Mouse (Mus musculus) megakaryocyte, embryonic 14.5 days (primary cell): Measurements from ENCODE around the gene Rgmb. TPM values are rescaled to one million over a fixed set of nuclear protein-coding genes. Genes with fewer than 3 reads are reported as not detected.

Source experiments
- H3K27me3 ChIP-seq: replicated peaks from 2 replicates; pipeline ENCODE3; 2012; ENCODE audit warnings: inconsistent platforms
- H3K36me3 ChIP-seq: replicated peaks from 2 replicates; pipeline ENCODE3; 2012; ENCODE audit warnings: low read length, inconsistent platforms, mixed read lengths
- H3K4me1 ChIP-seq: 2 replicates; pipeline ENCODE4 v1.6.1; 2012; ENCODE audit warnings: inconsistent platforms
- H3K4me3 ChIP-seq: replicated peaks from 2 replicates; pipeline ENCODE3; 2012; ENCODE audit warnings: moderate library complexity, mild to moderate bottlenecking, inconsistent platforms
- H3K9me3 ChIP-seq: 2 replicates; pipeline ENCODE4 v1.6.1; 2012; ENCODE audit warnings: inconsistent platforms
- FLI1 ChIP-seq: IDR thresholded peaks from 2 replicates; pipeline ENCODE4 v1.6.1; 2012; ENCODE audit warnings: low read length, inconsistent platforms, mixed read lengths
- GATA1 ChIP-seq: IDR thresholded peaks from 3 replicates; pipeline ENCODE4 v1.6.1; 2012; ENCODE audit warnings: mixed read lengths, low read length, inconsistent platforms, borderline replicate concordance
- polyA plus RNA-seq: library from polyadenylated mRNA; stranded (reverse); fragments of >175 nt; gene quantifications from 2 replicates; pipeline ENCODE4 v1.2.3, GENCODE M21; 2012; ENCODE audit warnings: low replicate concordance; ENCODE audit not compliant: insufficient read depth

The Rgmb gene
- polyA plus RNA-seq, 1 experiment: 0.28 TPM

GRCm38 (mm10) chr17:15813658-15814212 is 17.1 kb downstream of the Rgmb start:
- Histone ChIP-seq H3K27me3 (peaks cover 3% of the 10 kb centered on the region), H3K36me3 (no peaks in the 10 kb centered on the region), H3K9me3 (no peaks in the 10 kb centered on the region), H3K4me1 (no peaks in the 10 kb centered on the region), H3K4me3 (no peak overlapping the region)
- no peak for TF ChIP-seq GATA1
- TF ChIP-seq FLI1: no peak

GRCm38 (mm10) chr17:15812136-15812778 is 18.6 kb downstream of the Rgmb start:
- Histone ChIP-seq H3K4me3 (no peak overlapping the region), H3K36me3 (no peaks in the 10 kb centered on the region), H3K4me1 (no peaks in the 10 kb centered on the region)

GRCm38 (mm10) chr17:15809949-15810348 is 20.9 kb downstream of the Rgmb start:
- Histone ChIP-seq H3K4me1 (no peaks in the 10 kb centered on the region), H3K27me3 (peaks cover 11% of the 10 kb centered on the region), H3K9me3 (no peaks in the 10 kb centered on the region), H3K36me3 (no peaks in the 10 kb centered on the region), H3K4me3 (no peak overlapping the region)
- TF ChIP-seq GATA1 (no peak), FLI1 (no peak)

More at GRCm38 (mm10) chr17:15812136-15812778, 18.6 kb downstream of the Rgmb start:
- H3K9me3 ChIP-seq: no peaks in the 10 kb centered on the region
- TF ChIP-seq FLI1 (no peak), GATA1 (no peak)
- peaks cover 6% of the 10 kb centered on the region for H3K27me3 ChIP-seq

- Histone ChIP-seq H3K36me3 (no peaks in the 10 kb centered on the region), H3K4me1 (no peaks in the 10 kb centered on the region), H3K27me3 (peaks cover 11% of the 10 kb centered on the region), H3K4me3 (no peak overlapping the region), H3K9me3 (no peaks in the 10 kb centered on the region)
- no peak for TF ChIP-seq GATA1
- TF ChIP-seq FLI1: no peak
Measured at GRCm38 (mm10) chr17:15808468-15809374, 22.1 kb downstream of the Rgmb start.

- TF ChIP-seq FLI1: no peak
- TF ChIP-seq GATA1: no peak
- Histone ChIP-seq H3K9me3 (no peaks in the 10 kb centered on the region), H3K4me1 (no peaks in the 10 kb centered on the region), H3K36me3 (no peaks in the 10 kb centered on the region), H3K27me3 (peaks cover 11% of the 10 kb centered on the region), H3K4me3 (no peak overlapping the region)
Measured at GRCm38 (mm10) chr17:15808015-15808414, 22.8 kb downstream of the Rgmb start.

GRCm38 (mm10) chr17:15807295-15807984 is 23.4 kb downstream of the Rgmb start:
- H3K9me3 ChIP-seq: 0 out of 2 replicates have a peak, but pooled peaks cover 1% of the 10 kb centered on the region
- H3K4me1 ChIP-seq: no peaks in the 10 kb centered on the region
- H3K36me3 ChIP-seq: no peaks in the 10 kb centered on the region
- peaks cover 11% of the 10 kb centered on the region for H3K27me3 ChIP-seq
- H3K4me3 ChIP-seq: peak overlapping the region; percentile 17
- TF ChIP-seq GATA1: no peak
- TF ChIP-seq FLI1: no peak

- Histone ChIP-seq H3K9me3 (peaks cover 4% of the 10 kb centered on the region; the same call in 1 of the 2 replicates), H3K4me1 (no peaks in the 10 kb centered on the region), H3K27me3 (peaks cover 8% of the 10 kb centered on the region), H3K36me3 (no peaks in the 10 kb centered on the region), H3K4me3 (no peak overlapping the region)
- TF ChIP-seq FLI1 (no peak), GATA1 (no peak)
Measured at GRCm38 (mm10) chr17:15804008-15804812, 26.6 kb downstream of the Rgmb start.

- no peak for TF ChIP-seq FLI1
- no peaks in the 10 kb centered on the region for H3K36me3 ChIP-seq
- no peak overlapping the region for H3K4me3 ChIP-seq
- H3K9me3 ChIP-seq: peaks cover 12% of the 10 kb centered on the region; the same call in 1 of the 2 replicates
- no peaks in the 10 kb centered on the region for H3K4me1 ChIP-seq
- no peaks in the 10 kb centered on the region for H3K27me3 ChIP-seq
Measured at GRCm38 (mm10) chr17:15799195-15799793, 31.5 kb downstream of the Rgmb start.

GRCm38 (mm10) chr17:15790716-15791115 is 40.1 kb downstream of the Rgmb start:
- Histone ChIP-seq H3K27me3 (peaks cover 3% of the 10 kb centered on the region), H3K36me3 (no peaks in the 10 kb centered on the region), H3K9me3 (peaks cover 9% of the 10 kb centered on the region; the same call in 1 of the 2 replicates), H3K4me3 (no peak overlapping the region), H3K4me1 (peaks cover 5% of the 10 kb centered on the region)
- TF ChIP-seq GATA1 (no peak), FLI1 (no peak)
